Mouse (Mus musculus) liver, postnatal 0 days (tissue): ENCODE data around the gene Hoxb8. TPM values are rescaled to one million over a fixed set of nuclear protein-coding genes. Genes with fewer than 3 reads are reported as not detected.

Source experiments
- ATAC-seq: fragments of 200-750 bp; cut with Nextera tagmentation; 2 replicates; pipeline ENCODE4 v1.8.0; 2017; ENCODE audit warnings: mild to moderate bottlenecking, moderate library complexity
- DNase-seq: peaks from one replicate; pipeline ENCODE4 v3.0.0-alpha.2; 2016
- H3K27ac ChIP-seq: fragments of 300-500 bp; sonication (generic); 2 replicates; pipeline ENCODE4 v1.5.1; 2014; ENCODE audit warnings: antibody characterized with exemption, moderate library complexity, mild to moderate bottlenecking, low read depth
- H3K27me3 ChIP-seq: fragments of 300-500 bp; sonication (generic); 2 replicates; pipeline ENCODE4 v1.6.1; 2014; ENCODE audit warnings: low read length, control low read depth, mixed read lengths; ENCODE audit not compliant: insufficient read depth
- H3K36me3 ChIP-seq: fragments of 300-500 bp; sonication (generic); replicated peaks from 2 replicates; pipeline ENCODE4 v1.6.1; 2014; ENCODE audit warnings: mild to moderate bottlenecking, control low read depth, low read length, moderate library complexity, mixed read lengths; ENCODE audit not compliant: insufficient read depth
- H3K4me1 ChIP-seq: fragments of 300-500 bp; sonication (generic); 2 replicates; pipeline ENCODE4 v1.6.1; 2014; ENCODE audit warnings: antibody characterized with exemption, mild to moderate bottlenecking, control low read depth; ENCODE audit not compliant: insufficient read depth
- H3K4me2 ChIP-seq: fragments of 300-500 bp; sonication (generic); 2 replicates; pipeline ENCODE4 v1.6.1; 2014; ENCODE audit warnings: low read depth, mild to moderate bottlenecking, low read length, moderate library complexity, mixed read lengths
- H3K4me3 ChIP-seq: fragments of 300-500 bp; sonication (generic); 2 replicates; pipeline ENCODE4 v1.5.1; 2014; ENCODE audit warnings: low read depth, low read length
- H3K9ac ChIP-seq: fragments of 300-500 bp; sonication (generic); replicated peaks from 2 replicates; pipeline ENCODE4 v1.6.1; 2014; ENCODE audit warnings: mild to moderate bottlenecking, moderate library complexity
- H3K9me3 ChIP-seq: fragments of 300-500 bp; sonication (generic); 2 replicates; pipeline ENCODE4 v1.6.1; 2016; ENCODE audit warnings: mild to moderate bottlenecking, control low read depth, low read length, mixed read lengths
- CTCF ChIP-seq: sonication (generic); IDR thresholded peaks from 2 replicates; pipeline ENCODE4 v1.5.1; 2016; ENCODE audit warnings: antibody characterized with exemption, low read depth
- EP300 ChIP-seq: IDR thresholded peaks from 2 replicates; pipeline ENCODE4 v1.6.1; 2016; ENCODE audit warnings: antibody characterized with exemption, low read depth, mild to moderate bottlenecking
- WGBS: fragments of 180-500 bp; shearing (Covaris S2); extraction: QIAGEN DNeasy Blood & Tissue Kit; methylation state at CpG from one replicate; pipeline ENCODE4 v1.1.7; 2014; ENCODE audit not compliant: insufficient replicate concordance; 5-methylcytosine and 5-hydroxymethylcytosine counted together
- polyA plus RNA-seq: library from polyadenylated mRNA; unstranded; fragments of >200 nt; fragmentation: Nextera tagmentation; extraction: Ambion mirVana; gene quantifications from 2 replicates; pipeline ENCODE4 v1.2.1, GENCODE M21; 2015

Gene Hoxb8
- polyA plus RNA-seq, 1 experiment from 2014 or later, result not detected

- H3K9ac ChIP-seq, result no peak overlapping the region
- ATAC-seq (no peak), DNase-seq (no peak)
- no peak overlapping the region for H3K4me2 ChIP-seq
- H3K4me1 ChIP-seq, result no peaks in the 10 kb centered on the region
- H3K9me3 ChIP-seq, result no peaks in the 10 kb centered on the region
- peaks cover 68% of the 10 kb centered on the region for H3K27me3 ChIP-seq
- no peak overlapping the region for H3K4me3 ChIP-seq
- H3K36me3 ChIP-seq, result no peaks in the 10 kb centered on the region
- TF ChIP-seq CTCF (no peak), EP300 (no peak)
- H3K27ac ChIP-seq, result no peak overlapping the region
- 39% methylated on average over 6 of the region's 6 CpGs for WGBS
These were observed 41.0 kb downstream of the Hoxb8 start for GRCm38 (mm10) chr11:96322738-96323137.

- 46% methylated on average over 10 of the region's 10 CpGs for WGBS
These were observed 41.4 kb downstream of the Hoxb8 start, which contains the start of gene Hoxb3 for GRCm38 (mm10) chr11:96323154-96323553. Gene Hoxb3 (plus strand): TSS chr11:96323326.

GRCm38 (mm10) chr11:96324125-96324524 lies 42.4 kb downstream of the Hoxb8 start:
- Histone ChIP-seq H3K4me2 (no peak overlapping the region), H3K9me3 (no peaks in the 10 kb centered on the region), H3K4me3 (no peak overlapping the region), H3K9ac (no peak overlapping the region), H3K27me3 (peaks cover 64% of the 10 kb centered on the region), H3K36me3 (no peaks in the 10 kb centered on the region), H3K27ac (no peak overlapping the region), H3K4me1 (no peaks in the 10 kb centered on the region)
- ATAC-seq, result no peak
- WGBS, result 20% methylated on average over 5 of the region's 5 CpGs
- DNase-seq, result no peak
- TF ChIP-seq CTCF (no peak), EP300 (no peak)

More at GRCm38 (mm10) chr11:96323154-96323553, 41.4 kb downstream of the Hoxb8 start, which contains the start of gene Hoxb3:
- DNase-seq (no peak), ATAC-seq (no peak)
- H3K4me2 ChIP-seq, result no peak within 1 kb of the TSS
- peaks cover 67% of the 10 kb centered on the region for H3K27me3 ChIP-seq
- H3K36me3 ChIP-seq, result no peaks in the 10 kb centered on the region
- no peak within 1 kb of the TSS for H3K27ac ChIP-seq
- H3K9me3 ChIP-seq, result no peaks in the 10 kb centered on the region
- no peak within 1 kb of the TSS for H3K9ac ChIP-seq
- TF ChIP-seq CTCF, result no peak
- no peak for TF ChIP-seq EP300
- no peak within 1 kb of the TSS for H3K4me3 ChIP-seq
- H3K4me1 ChIP-seq, result no peaks in the 10 kb centered on the region

GRCm38 (mm10) chr11:96324965-96325364 lies 43.3 kb downstream of the Hoxb8 start:
- Histone ChIP-seq H3K9ac (no peak overlapping the region), H3K9me3 (no peaks in the 10 kb centered on the region), H3K4me1 (no peaks in the 10 kb centered on the region), H3K36me3 (no peaks in the 10 kb centered on the region), H3K27me3 (peaks cover 63% of the 10 kb centered on the region), H3K4me2 (no peak overlapping the region), H3K4me3 (no peak overlapping the region), H3K27ac (no peak overlapping the region)
- no peak for DNase-seq
- no peak for TF ChIP-seq EP300
- no peak for TF ChIP-seq CTCF
- 39% methylated on average over 8 of the region's 8 CpGs for WGBS
- ATAC-seq, result no peak

- Histone ChIP-seq H3K4me2 (no peak overlapping the region), H3K9me3 (no peaks in the 10 kb centered on the region), H3K27me3 (peaks cover 62% of the 10 kb centered on the region), H3K27ac (no peak overlapping the region), H3K9ac (no peak overlapping the region), H3K36me3 (no peaks in the 10 kb centered on the region), H3K4me3 (no peak overlapping the region), H3K4me1 (no peaks in the 10 kb centered on the region)
- DNase-seq, result no peak
- no peak for ATAC-seq
- 50% methylated on average over 22 of the region's 22 CpGs for WGBS
- TF ChIP-seq EP300 (no peak), CTCF (no peak)
These were observed 44.1 kb downstream of the Hoxb8 start for GRCm38 (mm10) chr11:96325747-96326212.

GRCm38 (mm10) chr11:96326705-96327104 lies 45.0 kb downstream of the Hoxb8 start:
- Histone ChIP-seq H3K36me3 (no peaks in the 10 kb centered on the region), H3K4me2 (no peak overlapping the region), H3K4me1 (no peaks in the 10 kb centered on the region), H3K4me3 (no peak overlapping the region), H3K27ac (no peak overlapping the region), H3K27me3 (peaks cover 65% of the 10 kb centered on the region), H3K9ac (no peak overlapping the region), H3K9me3 (no peaks in the 10 kb centered on the region)
- DNase-seq, result no peak
- 52% methylated on average over 12 of the region's 12 CpGs for WGBS
- no peak for ATAC-seq
- no peak for TF ChIP-seq EP300
- TF ChIP-seq CTCF, result no peak

GRCm38 (mm10) chr11:96327122-96327521 lies 45.4 kb downstream of the Hoxb8 start:
- WGBS, result 60% methylated on average over 7 of the region's 7 CpGs
- Histone ChIP-seq H3K27me3 (peaks cover 69% of the 10 kb centered on the region), H3K4me3 (no peak overlapping the region), H3K36me3 (no peaks in the 10 kb centered on the region), H3K27ac (no peak overlapping the region), H3K4me2 (no peak overlapping the region), H3K4me1 (no peaks in the 10 kb centered on the region), H3K9me3 (no peaks in the 10 kb centered on the region), H3K9ac (no peak overlapping the region)
- DNase-seq, result no peak
- TF ChIP-seq EP300 (no peak), CTCF (no peak)
- ATAC-seq, result no peak
